Mouse (Mus musculus) liver, postnatal 0 days (tissue): Measurements from ENCODE around the gene Mmab. TPM values are rescaled to one million over a fixed set of nuclear protein-coding genes. Genes with fewer than 3 reads are reported as not detected.
A peak's percentile ranks its signal among the peaks of the same experiment; 100 is the strongest.

Experiments used
- ATAC-seq: fragments of 200-750 bp; cut with Nextera tagmentation; 2 replicates; pipeline ENCODE4 v1.8.0; 2017; ENCODE audit warnings: mild to moderate bottlenecking, moderate library complexity
- DNase-seq: peaks from one replicate; pipeline ENCODE4 v3.0.0-alpha.2; 2016
- H3K27ac ChIP-seq: fragments of 300-500 bp; sonication (generic); 2 replicates; pipeline ENCODE4 v1.5.1; 2014; ENCODE audit warnings: antibody characterized with exemption, moderate library complexity, mild to moderate bottlenecking, low read depth
- H3K27me3 ChIP-seq: fragments of 300-500 bp; sonication (generic); 2 replicates; pipeline ENCODE4 v1.6.1; 2014; ENCODE audit warnings: low read length, control low read depth, mixed read lengths; ENCODE audit not compliant: insufficient read depth
- H3K36me3 ChIP-seq: fragments of 300-500 bp; sonication (generic); replicated peaks from 2 replicates; pipeline ENCODE4 v1.6.1; 2014; ENCODE audit warnings: mild to moderate bottlenecking, control low read depth, low read length, moderate library complexity, mixed read lengths; ENCODE audit not compliant: insufficient read depth
- H3K4me1 ChIP-seq: fragments of 300-500 bp; sonication (generic); 2 replicates; pipeline ENCODE4 v1.6.1; 2014; ENCODE audit warnings: antibody characterized with exemption, mild to moderate bottlenecking, control low read depth; ENCODE audit not compliant: insufficient read depth
- H3K4me2 ChIP-seq: fragments of 300-500 bp; sonication (generic); 2 replicates; pipeline ENCODE4 v1.6.1; 2014; ENCODE audit warnings: low read depth, mild to moderate bottlenecking, low read length, moderate library complexity, mixed read lengths
- H3K4me3 ChIP-seq: fragments of 300-500 bp; sonication (generic); 2 replicates; pipeline ENCODE4 v1.5.1; 2014; ENCODE audit warnings: low read depth, low read length
- H3K9ac ChIP-seq: fragments of 300-500 bp; sonication (generic); replicated peaks from 2 replicates; pipeline ENCODE4 v1.6.1; 2014; ENCODE audit warnings: mild to moderate bottlenecking, moderate library complexity
- H3K9me3 ChIP-seq: fragments of 300-500 bp; sonication (generic); 2 replicates; pipeline ENCODE4 v1.6.1; 2016; ENCODE audit warnings: mild to moderate bottlenecking, control low read depth, low read length, mixed read lengths
- CTCF ChIP-seq: sonication (generic); IDR thresholded peaks from 2 replicates; pipeline ENCODE4 v1.5.1; 2016; ENCODE audit warnings: antibody characterized with exemption, low read depth
- EP300 ChIP-seq: IDR thresholded peaks from 2 replicates; pipeline ENCODE4 v1.6.1; 2016; ENCODE audit warnings: antibody characterized with exemption, low read depth, mild to moderate bottlenecking
- WGBS: fragments of 180-500 bp; shearing (Covaris S2); extraction: QIAGEN DNeasy Blood & Tissue Kit; methylation state at CpG from one replicate; pipeline ENCODE4 v1.1.7; 2014; ENCODE audit not compliant: insufficient replicate concordance; 5-methylcytosine and 5-hydroxymethylcytosine counted together
- microRNA-seq: library from miRNA; unstranded; fragments of <30 nt; microRNA quantifications from one replicate; pipeline ENCODE4, GENCODE M21; 2016
- polyA plus RNA-seq: library from polyadenylated mRNA; unstranded; fragments of >200 nt; fragmentation: Nextera tagmentation; extraction: Ambion mirVana; gene quantifications from 2 replicates; pipeline ENCODE4 v1.2.1, GENCODE M21; 2015

The Mmab gene
- polyA plus RNA-seq, 1 experiment from 2014 or later: 4.5 TPM

GRCm38 (mm10) chr5:114384448-114384847, 59.4 kb downstream of the Mmab start:
- Histone ChIP-seq H3K4me3 (no peak overlapping the region), H3K9me3 (no peaks in the 10 kb centered on the region), H3K27me3 (no peaks in the 10 kb centered on the region), H3K9ac (no peak overlapping the region), H3K4me1 (peaks cover 16% of the 10 kb centered on the region), H3K27ac (no peak overlapping the region), H3K4me2 (no peak overlapping the region), H3K36me3 (peaks cover 57% of the 10 kb centered on the region)
- 79% methylated on average over 8 of the region's 8 CpGs for WGBS
- no peak for DNase-seq
- TF ChIP-seq CTCF (no peak), EP300 (no peak)
- no peak for ATAC-seq

GRCm38 (mm10) chr5:114383184-114383904, 60.5 kb downstream of the Mmab start:
- Histone ChIP-seq H3K36me3 (peaks cover 46% of the 10 kb centered on the region), H3K4me2 (no peak overlapping the region), H3K4me1 (peaks cover 25% of the 10 kb centered on the region), H3K9ac (no peak overlapping the region), H3K27me3 (no peaks in the 10 kb centered on the region), H3K27ac (no peak overlapping the region), H3K9me3 (no peaks in the 10 kb centered on the region), H3K4me3 (no peak overlapping the region)
- ATAC-seq (no peak), DNase-seq (peak; percentile 69)
- WGBS: 76% methylated on average over 9 of the region's 9 CpGs
- TF ChIP-seq CTCF: peak; percentile 78
- TF ChIP-seq EP300: no peak

Small RNAs within 50 kb of the gene (microRNA-seq; reads per million reads assigned to microRNA genes)
- not detected for gene Mir7027

Other genes with a start within 250 kb of the Mmab start
- gene Foxn4, start 170.3 kb downstream of the Mmab start, polyA plus RNA-seq: not detected in 2 replicates
- gene Myo1h, start 154.9 kb downstream of the Mmab start, polyA plus RNA-seq: 0.28 and 0.37 TPM in 2 replicates
- 16.4 and 17.4 TPM in 2 replicates for gene Kctd10, start 63.6 kb downstream of the Mmab start, polyA plus RNA-seq
- gene Ube3b, start 63.5 kb downstream of the Mmab start, polyA plus RNA-seq: 11.1 and 11.3 TPM in 2 replicates
- 9.4 and 10.7 TPM in 2 replicates for gene Mvk, start 209 bp upstream of the Mmab start, polyA plus RNA-seq
- 0.80 and 1.8 TPM in 2 replicates for gene Fam222a, start 124.0 kb upstream of the Mmab start, polyA plus RNA-seq
- 0.32 and 0.38 TPM in 2 replicates for gene Trpv4, start 214.4 kb upstream of the Mmab start, polyA plus RNA-seq
- 23.1 and 23.8 TPM in 2 replicates for gene Gltp, start 246.9 kb upstream of the Mmab start, polyA plus RNA-seq